Mouse (Mus musculus) heart, embryonic 14.5 days (tissue): ENCODE results near the gene Nipal3. TPM values are rescaled to one million over a fixed set of nuclear protein-coding genes. Genes with fewer than 3 reads are reported as not detected.
A peak's percentile ranks its signal among the peaks of the same experiment; 100 is the strongest.

Experiments used
- ATAC-seq: fragments of 200-750 bp; cut with Nextera tagmentation; 2 replicates; pipeline ENCODE4 v1.8.0; 2017; ENCODE audit warnings: low read depth, moderate TSS enrichment; ENCODE audit not compliant: insufficient number of reproducible peaks, insufficient read depth, low FRiP score
- H3K27ac ChIP-seq, 2 experiments: fragments of 200-500 bp in 1 of 2; fragments of 300-500 bp in 1 of 2; sonication (generic) in 1 of 2; replicated peaks in 1 of 2; 2 replicates each; pipeline ENCODE4 v1.5.1; 2012 to 2014; ENCODE audit warnings: low read depth in 2 of 2, low read length in 2 of 2, control low read depth in 1 of 2, mild to moderate bottlenecking in 1 of 2, mixed read lengths in 1 of 2; ENCODE audit not compliant: control insufficient read depth in 1 of 2, insufficient read depth in 1 of 2
- H3K27me3 ChIP-seq: fragments of 300-500 bp; sonication (generic); 2 replicates; pipeline ENCODE4 v1.6.1; 2014; ENCODE audit warnings: mild to moderate bottlenecking, low read length, control low read depth; ENCODE audit not compliant: control insufficient read depth, insufficient read depth
- H3K36me3 ChIP-seq: fragments of 300-500 bp; sonication (generic); 2 replicates; pipeline ENCODE4 v1.6.1; 2014; ENCODE audit warnings: mild to moderate bottlenecking, control low read depth, low read length, mixed read lengths; ENCODE audit not compliant: control insufficient read depth, insufficient read depth
- H3K4me1 ChIP-seq, 2 experiments: fragments of 200-500 bp in 1 of 2; fragments of 300-500 bp in 1 of 2; sonication (generic) in 1 of 2; 2 replicates each; pipeline ENCODE4 v1.6.1; 2012 to 2014; ENCODE audit warnings: low read length in 2 of 2, control low read depth in 1 of 2, mixed read lengths in 1 of 2; ENCODE audit not compliant: control insufficient read depth in 2 of 2, insufficient read depth in 2 of 2
- H3K4me2 ChIP-seq: fragments of 300-500 bp; sonication (generic); 2 replicates; pipeline ENCODE4 v1.6.1; 2014; ENCODE audit warnings: mild to moderate bottlenecking, low read length
- H3K4me3 ChIP-seq, 2 experiments: fragments of 200-500 bp in 1 of 2; fragments of 300-500 bp in 1 of 2; sonication (generic) in 1 of 2; 2 replicates each; pipeline ENCODE4 v1.5.1; 2012 to 2014; ENCODE audit warnings: low read length in 2 of 2, mild to moderate bottlenecking in 2 of 2, control low read depth in 1 of 2, low read depth in 1 of 2, moderate library complexity in 1 of 2; ENCODE audit not compliant: control insufficient read depth in 1 of 2, insufficient read depth in 1 of 2
- H3K9ac ChIP-seq: fragments of 300-500 bp; sonication (generic); 2 replicates; pipeline ENCODE4 v1.6.1; 2014; ENCODE audit warnings: mild to moderate bottlenecking, low read length
- H3K9me3 ChIP-seq: fragments of 300-500 bp; sonication (generic); 2 replicates; pipeline ENCODE4 v1.6.1; 2016; ENCODE audit warnings: low read length, control low read depth; ENCODE audit not compliant: control insufficient read depth
- WGBS: fragments of 180-500 bp; shearing (Covaris S2); extraction: QIAGEN DNeasy Blood & Tissue Kit; methylation state at CpG from one replicate; pipeline ENCODE4 v1.1.7; 2014; 5-methylcytosine and 5-hydroxymethylcytosine counted together
- polyA plus RNA-seq: library from polyadenylated mRNA; unstranded; fragments of >200 nt; fragmentation: Nextera tagmentation; extraction: Ambion mirVana; gene quantifications from 2 replicates; pipeline ENCODE4 v1.2.1, GENCODE M21; 2014

Gene Nipal3
- polyA plus RNA-seq, 1 experiment from 2014 or later = 4.5 TPM

DNA sequence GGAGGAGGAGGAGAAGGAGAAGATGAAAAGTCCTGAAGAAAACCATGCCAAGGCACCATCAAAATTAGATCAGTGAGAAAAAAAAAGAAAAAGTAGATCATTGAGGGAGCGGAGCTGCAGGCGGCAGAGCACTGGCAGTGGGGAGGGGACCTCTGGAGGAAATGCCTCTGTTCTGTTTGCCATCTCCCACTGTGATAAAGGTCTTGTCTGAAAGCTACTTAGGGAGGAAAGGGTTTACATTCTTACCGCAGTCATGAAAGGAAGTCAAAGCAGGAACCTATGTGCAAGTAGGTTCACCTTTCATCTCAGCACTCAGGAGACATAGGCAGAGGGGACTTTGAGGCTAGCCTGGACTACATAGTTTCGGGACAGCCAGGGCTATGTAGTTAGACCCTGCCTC, 6.7 kb upstream of the Nipal3 start:
- WGBS = 41% methylated on average over 4 of the region's 4 CpGs
- no peaks in the 10 kb centered on the region for H3K36me3 ChIP-seq

DNA sequence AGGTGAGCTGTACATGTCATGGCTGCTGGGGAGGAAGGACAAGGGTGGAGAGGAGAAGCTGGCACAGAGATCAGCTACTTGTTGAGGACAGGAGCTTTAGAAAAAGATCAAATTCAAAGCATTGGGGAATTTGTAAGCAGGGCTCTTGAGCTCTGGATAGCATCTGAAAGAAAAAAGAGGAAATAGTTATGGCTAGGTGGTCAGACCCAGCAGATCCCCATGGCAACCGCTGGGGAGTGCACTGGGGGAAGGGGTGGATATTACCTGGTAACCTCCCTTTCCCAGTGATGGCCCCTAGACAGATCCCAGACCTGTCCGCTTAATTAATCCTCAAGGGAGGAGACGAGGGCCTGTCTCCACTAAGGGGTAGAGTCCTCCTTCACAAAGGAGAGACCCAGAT, 5.0 kb upstream of the Nipal3 start:
- Histone ChIP-seq H3K9ac (no peak overlapping the region), H3K4me3 (no peak overlapping the region), H3K27me3 (no peaks in the 10 kb centered on the region), H3K27ac (no peak overlapping the region), H3K36me3 (no peaks in the 10 kb centered on the region), H3K4me1 (peaks cover 4 to 9% of the 10 kb centered on the region in 2 experiments; a peak in 2 of 4 replicates), H3K4me2 (no peak overlapping the region), H3K9me3 (no peaks in the 10 kb centered on the region)
- no peak for ATAC-seq
- WGBS = 72% methylated on average over 3 of the region's 3 CpGs

More for the DNA sequence above, 6.7 kb upstream of the Nipal3 start:
- no peak for ATAC-seq
- H3K27ac ChIP-seq = no peak overlapping the region
- no peak overlapping the region for H3K9ac ChIP-seq
- no peak overlapping the region for H3K4me2 ChIP-seq
- H3K9me3 ChIP-seq = no peaks in the 10 kb centered on the region
- H3K4me1 ChIP-seq = peaks cover 0 to 2% of the 10 kb centered on the region in 2 experiments; a peak in 1 of 4 replicates
- no peaks in the 10 kb centered on the region for H3K27me3 ChIP-seq
- H3K4me3 ChIP-seq = no peak overlapping the region

- Histone ChIP-seq H3K36me3 (no peaks in the 10 kb centered on the region), H3K27ac (no peak overlapping the region), H3K4me2 (no peak overlapping the region), H3K27me3 (no peaks in the 10 kb centered on the region), H3K4me1 (peaks cover 7 to 13% of the 10 kb centered on the region in 2 experiments; a peak in 3 of 4 replicates), H3K9me3 (no peaks in the 10 kb centered on the region), H3K4me3 (no peak overlapping the region), H3K9ac (no peak overlapping the region)
- ATAC-seq = no peak
- 67% methylated on average over 6 of the region's 6 CpGs for WGBS
These were observed 3.3 kb upstream of the Nipal3 start for GRCm38 (mm10) chr4:135498136-135498535.

- H3K36me3 ChIP-seq = no peaks in the 10 kb centered on the region
- peak overlapping the region; percentile 95 for H3K4me2 ChIP-seq
- no peak overlapping the region for H3K27ac ChIP-seq
- 22% methylated on average over 18 of the region's 18 CpGs for WGBS
- ATAC-seq = no peak
- no peak overlapping the region for H3K4me3 ChIP-seq
- no peaks in the 10 kb centered on the region for H3K9me3 ChIP-seq
- no peak overlapping the region for H3K9ac ChIP-seq
- H3K27me3 ChIP-seq = no peaks in the 10 kb centered on the region
- H3K4me1 ChIP-seq = peaks cover 7 to 11% of the 10 kb centered on the region in 2 experiments; a peak in 3 of 4 replicates
These were observed 972 bp upstream of the Nipal3 start for GRCm38 (mm10) chr4:135495810-135496209.

DNA sequence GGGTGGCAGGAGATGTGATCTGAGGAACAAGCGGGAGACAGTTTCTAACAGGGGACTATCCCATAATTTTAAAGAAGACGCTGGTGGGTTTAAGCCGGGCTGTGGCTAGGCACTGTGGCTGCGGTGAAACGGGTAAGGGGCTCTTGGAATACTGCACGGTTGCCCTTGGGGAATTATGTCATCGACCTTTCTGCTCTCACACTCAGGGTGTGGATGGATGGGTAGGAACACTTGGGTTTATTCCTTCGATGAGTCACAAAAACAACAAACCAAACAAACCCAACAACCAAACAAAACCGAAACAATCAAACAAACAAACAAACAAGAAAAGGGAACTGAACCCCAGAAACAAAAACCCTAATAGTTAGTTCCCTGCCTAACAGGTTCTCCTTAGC, 556 bp upstream of the Nipal3 start:
- Histone ChIP-seq H3K27me3 (no peaks in the 10 kb centered on the region), H3K4me1 (peaks cover 7 to 11% of the 10 kb centered on the region in 2 experiments; a peak in 3 of 4 replicates), H3K36me3 (0 out of 2 replicates have a peak, but pooled peaks cover under 1% of the 10 kb centered on the region), H3K4me3 (peak overlapping the region; percentile 83 to 85), H3K9me3 (no peaks in the 10 kb centered on the region), H3K4me2 (peak overlapping the region; percentile 95), H3K9ac (no peak overlapping the region), H3K27ac (no peak overlapping the region)
- WGBS = 16% methylated on average over 9 of the region's 9 CpGs
- no peak for ATAC-seq

GRCm38 (mm10) chr4:135493691-135494520, 932 bp downstream of the Nipal3 start:
- Histone ChIP-seq H3K27ac (0 out of 4 replicates have a peak overlapping the region, but pooled peaks of 1 of the 2 experiments have one; percentile 44), H3K9me3 (no peaks in the 10 kb centered on the region), H3K4me1 (peaks cover 7 to 11% of the 10 kb centered on the region in 2 experiments; a peak in 3 of 4 replicates), H3K4me2 (peak overlapping the region; percentile 95), H3K4me3 (peak overlapping the region; percentile 83 to 85), H3K36me3 (peaks cover 13% of the 10 kb centered on the region; the same call in 1 of the 2 replicates), H3K9ac (peak overlapping the region; percentile 69), H3K27me3 (no peaks in the 10 kb centered on the region)
- WGBS = 3% methylated on average over 33 of the region's 33 CpGs
- ATAC-seq = no peak

- Histone ChIP-seq H3K9ac (no peak overlapping the region), H3K4me1 (peaks cover 7 to 11% of the 10 kb centered on the region in 2 experiments; a peak in 3 of 4 replicates), H3K4me2 (peak overlapping the region; percentile 95), H3K27ac (no peak overlapping the region), H3K27me3 (no peaks in the 10 kb centered on the region), H3K4me3 (peak overlapping the region in 1 of 2 experiments; percentile 85; a peak in 1 of 4 replicates), H3K36me3 (peaks cover 18% of the 10 kb centered on the region), H3K9me3 (no peaks in the 10 kb centered on the region)
- WGBS = 51% methylated on average over 4 of the region's 4 CpGs
- ATAC-seq = no peak
These were observed 1.6 kb downstream of the Nipal3 start for GRCm38 (mm10) chr4:135493271-135493670.
